Mouse (Mus musculus): ENCODE data around the gene Rab11fip3. TPM values are rescaled to one million over a fixed set of nuclear protein-coding genes. Genes with fewer than 3 reads are reported as not detected.

The Rab11fip3 gene
- total RNA-seq, 1 experiment, result 9.4 TPM

GRCm38 (mm10) chr17:25967652-25968051 is 101.7 kb downstream of the Rab11fip3 start:
- H3K9me3 ChIP-seq (ENCODE audit: control insufficient read depth, insufficient read depth, low read depth, low read length), result no peaks in the 10 kb centered on the region
- no peak overlapping the region for H3K27ac ChIP-seq (ENCODE audit: insufficient read depth, low read depth, low read length, poor library complexity, severe bottlenecking)
- no peak overlapping the region for H3K9ac ChIP-seq (ENCODE audit: insufficient read depth, low read depth, low read length, poor library complexity, severe bottlenecking)
- no peaks in the 10 kb centered on the region for H3K4me1 ChIP-seq (ENCODE audit: control insufficient read depth in 2 of 2, insufficient read depth in 2 of 2, low read length in 2 of 2, poor library complexity in 1 of 2)
- no peak for TF ChIP-seq MAFK (IDR thresholded peaks at IDR 0.05; ENCODE audit: insufficient read depth, low read depth, low read length)
- no peak for TF ChIP-seq ZC3H11A (IDR thresholded peaks at IDR 0.05; ENCODE audit: borderline replicate concordance, low read depth, low read length)
- no peak for TF ChIP-seq CHD2 (IDR thresholded peaks at IDR 0.05; ENCODE audit: low read depth, low read length)
- TF ChIP-seq ZNF384 (IDR thresholded peaks at IDR 0.05; ENCODE audit: low read depth, low read length), result no peak
- 0 out of 2 replicates have a peak, but pooled peaks cover 1% of the 10 kb centered on the region for H3K36me3 ChIP-seq (ENCODE audit: control insufficient read depth, insufficient read depth, low read length, poor library complexity, severe bottlenecking)
- no peak for DNase-seq (ENCODE audit: low read depth, low spot score)
- H3K4me3 ChIP-seq (ENCODE audit: insufficient read depth in 1 of 2, low read depth in 1 of 2, low read length in 2 of 2, poor library complexity in 1 of 2, severe bottlenecking in 1 of 2), result no peak overlapping the region
- in situ Hi-C loops (cut with MboI; ENCODE audit: low sequenced_read_pairs in 2 of 2, unreplicated experiment in 2 of 2), result no loop called here

- Histone ChIP-seq H3K4me1 (ENCODE audit: control insufficient read depth in 2 of 2, insufficient read depth in 2 of 2, low read length in 2 of 2, poor library complexity in 1 of 2) (no peaks in the 10 kb centered on the region), H3K27ac (ENCODE audit: insufficient read depth, low read depth, low read length, poor library complexity, severe bottlenecking) (no peak overlapping the region), H3K4me3 (ENCODE audit: insufficient read depth in 1 of 2, low read depth in 1 of 2, low read length in 2 of 2, poor library complexity in 1 of 2, severe bottlenecking in 1 of 2) (no peak overlapping the region), H3K9me3 (ENCODE audit: control insufficient read depth, insufficient read depth, low read depth, low read length) (no peaks in the 10 kb centered on the region), H3K36me3 (ENCODE audit: control insufficient read depth, insufficient read depth, low read length, poor library complexity, severe bottlenecking) (peaks cover 5% of the 10 kb centered on the region; the same call in 1 of the 2 replicates), H3K9ac (ENCODE audit: insufficient read depth, low read depth, low read length, poor library complexity, severe bottlenecking) (no peak overlapping the region)
- in situ Hi-C loops (cut with MboI; ENCODE audit: low sequenced_read_pairs in 2 of 2, unreplicated experiment in 2 of 2), result no loop called here
- TF ChIP-seq HCFC1 (IDR thresholded peaks at IDR 0.05; ENCODE audit: borderline replicate concordance, insufficient read depth, low read length) (no peak), ZNF384 (IDR thresholded peaks at IDR 0.05; ENCODE audit: low read depth, low read length) (no peak), MAFK (IDR thresholded peaks at IDR 0.05; ENCODE audit: insufficient read depth, low read depth, low read length) (no peak), CHD2 (IDR thresholded peaks at IDR 0.05; ENCODE audit: low read depth, low read length) (no peak), ZC3H11A (IDR thresholded peaks at IDR 0.05; ENCODE audit: borderline replicate concordance, low read depth, low read length) (no peak)
- DNase-seq (ENCODE audit: low read depth, low spot score), result no peak
These were observed 105.1 kb downstream of the Rab11fip3 start for GRCm38 (mm10) chr17:25964271-25964670.

- Histone ChIP-seq H3K36me3 (ENCODE audit: control insufficient read depth, insufficient read depth, low read length, poor library complexity, severe bottlenecking) (peaks cover 5% of the 10 kb centered on the region; the same call in 1 of the 2 replicates), H3K9ac (ENCODE audit: insufficient read depth, low read depth, low read length, poor library complexity, severe bottlenecking) (no peak overlapping the region), H3K27ac (ENCODE audit: insufficient read depth, low read depth, low read length, poor library complexity, severe bottlenecking) (no peak overlapping the region), H3K9me3 (ENCODE audit: control insufficient read depth, insufficient read depth, low read depth, low read length) (no peaks in the 10 kb centered on the region), H3K4me3 (ENCODE audit: insufficient read depth in 1 of 2, low read depth in 1 of 2, low read length in 2 of 2, poor library complexity in 1 of 2, severe bottlenecking in 1 of 2) (no peak overlapping the region), H3K4me1 (ENCODE audit: control insufficient read depth in 2 of 2, insufficient read depth in 2 of 2, low read length in 2 of 2, poor library complexity in 1 of 2) (0 out of 4 replicates have a peak, but pooled peaks cover 0 to 1% of the 10 kb centered on the region in 2 experiments)
- TF ChIP-seq CHD2 (IDR thresholded peaks at IDR 0.05; ENCODE audit: low read depth, low read length), result no peak
- no peak for TF ChIP-seq MAFK (IDR thresholded peaks at IDR 0.05; ENCODE audit: insufficient read depth, low read depth, low read length)
- no peak for TF ChIP-seq ZNF384 (IDR thresholded peaks at IDR 0.05; ENCODE audit: low read depth, low read length)
- TF ChIP-seq HCFC1 (IDR thresholded peaks at IDR 0.05; ENCODE audit: borderline replicate concordance, insufficient read depth, low read length), result no peak
- no peak for TF ChIP-seq ZC3H11A (IDR thresholded peaks at IDR 0.05; ENCODE audit: borderline replicate concordance, low read depth, low read length)
- DNase-seq (ENCODE audit: low read depth, low spot score), result no peak
- in situ Hi-C loops (cut with MboI; ENCODE audit: low sequenced_read_pairs in 2 of 2, unreplicated experiment in 2 of 2), result no loop called here
These were observed 106.9 kb downstream of the Rab11fip3 start for GRCm38 (mm10) chr17:25962413-25962905.

GRCm38 (mm10) chr17:25961566-25961965 is 107.8 kb downstream of the Rab11fip3 start:
- DNase-seq (ENCODE audit: low read depth, low spot score), result no peak
- H3K4me3 ChIP-seq (ENCODE audit: insufficient read depth in 1 of 2, low read depth in 1 of 2, low read length in 2 of 2, poor library complexity in 1 of 2, severe bottlenecking in 1 of 2), result no peak overlapping the region
- no peaks in the 10 kb centered on the region for H3K9me3 ChIP-seq (ENCODE audit: control insufficient read depth, insufficient read depth, low read depth, low read length)
- H3K4me1 ChIP-seq (ENCODE audit: control insufficient read depth in 2 of 2, insufficient read depth in 2 of 2, low read length in 2 of 2, poor library complexity in 1 of 2), result 0 out of 4 replicates have a peak, but pooled peaks cover 0 to 2% of the 10 kb centered on the region in 2 experiments
- peaks cover 5% of the 10 kb centered on the region; the same call in 1 of the 2 replicates for H3K36me3 ChIP-seq (ENCODE audit: control insufficient read depth, insufficient read depth, low read length, poor library complexity, severe bottlenecking)
- no peak overlapping the region for H3K9ac ChIP-seq (ENCODE audit: insufficient read depth, low read depth, low read length, poor library complexity, severe bottlenecking)
- H3K27ac ChIP-seq (ENCODE audit: insufficient read depth, low read depth, low read length, poor library complexity, severe bottlenecking), result no peak overlapping the region
- TF ChIP-seq ZNF384 (IDR thresholded peaks at IDR 0.05; ENCODE audit: low read depth, low read length) (no peak), CHD2 (IDR thresholded peaks at IDR 0.05; ENCODE audit: low read depth, low read length) (no peak), HCFC1 (IDR thresholded peaks at IDR 0.05; ENCODE audit: borderline replicate concordance, insufficient read depth, low read length) (no peak), ZC3H11A (IDR thresholded peaks at IDR 0.05; ENCODE audit: borderline replicate concordance, low read depth, low read length) (no peak), MAFK (IDR thresholded peaks at IDR 0.05; ENCODE audit: insufficient read depth, low read depth, low read length) (no peak)
- in situ Hi-C loops (cut with MboI; ENCODE audit: low sequenced_read_pairs in 2 of 2, unreplicated experiment in 2 of 2), result no loop called here
